Mouse (Mus musculus) hindbrain, postnatal 0 days (tissue): ENCODE results near the gene Cx3cr1. TPM values are rescaled to one million over a fixed set of nuclear protein-coding genes. Genes with fewer than 3 reads are reported as not detected.

Experiments used
- ATAC-seq: fragments of 200-750 bp; cut with Nextera tagmentation; 2 replicates; pipeline ENCODE4 v1.8.0; 2017; ENCODE audit warnings: mild to moderate bottlenecking, moderate TSS enrichment, moderate library complexity
- DNase-seq: peaks from one replicate; pipeline ENCODE4 v3.0.0-alpha.2; 2015; ENCODE audit warnings: low spot score
- H3K27ac ChIP-seq: fragments of 300-500 bp; sonication (generic); 2 replicates; pipeline ENCODE4 v1.5.1; 2014; ENCODE audit warnings: mild to moderate bottlenecking
- H3K27me3 ChIP-seq: fragments of 300-500 bp; sonication (generic); 2 replicates; pipeline ENCODE4 v1.6.1; 2014; ENCODE audit warnings: low read length, mixed read lengths; ENCODE audit not compliant: insufficient read depth
- H3K36me3 ChIP-seq: fragments of 300-500 bp; sonication (generic); 2 replicates; pipeline ENCODE4 v1.6.1; 2014; ENCODE audit warnings: low read length, mixed read lengths; ENCODE audit not compliant: insufficient read depth
- H3K4me1 ChIP-seq: fragments of 300-500 bp; sonication (generic); 2 replicates; pipeline ENCODE4 v1.6.1; 2014; ENCODE audit warnings: antibody characterized with exemption, low read length, mixed read lengths; ENCODE audit not compliant: insufficient read depth
- H3K4me2 ChIP-seq: fragments of 300-500 bp; sonication (generic); 2 replicates; pipeline ENCODE4 v1.6.1; 2014; ENCODE audit warnings: low read depth, mild to moderate bottlenecking, low read length, moderate library complexity, mixed read lengths
- H3K4me3 ChIP-seq: fragments of 300-500 bp; sonication (generic); 2 replicates; pipeline ENCODE4 v1.5.1; 2014; ENCODE audit warnings: low read length
- H3K9ac ChIP-seq: fragments of 300-500 bp; sonication (generic); replicated peaks from 2 replicates; pipeline ENCODE4 v1.6.1; 2014; ENCODE audit warnings: mild to moderate bottlenecking, low read length, moderate library complexity, mixed read lengths
- H3K9me3 ChIP-seq: fragments of 300-500 bp; sonication (generic); 2 replicates; pipeline ENCODE4 v1.6.1; 2016; ENCODE audit warnings: low read length, mixed read lengths
- CTCF ChIP-seq: IDR thresholded peaks from 2 replicates; pipeline ENCODE4 v1.5.1; 2016; ENCODE audit warnings: antibody characterized with exemption, control low read depth, low read depth
- WGBS: fragments of 180-500 bp; shearing (Covaris S2); extraction: QIAGEN DNeasy Blood & Tissue Kit; methylation state at CpG from one replicate; pipeline ENCODE4 v1.1.7; 2014; 5-methylcytosine and 5-hydroxymethylcytosine counted together
- polyA plus RNA-seq: library from polyadenylated mRNA; unstranded; fragments of >200 nt; fragmentation: Nextera tagmentation; extraction: Ambion mirVana; gene quantifications from 2 replicates; pipeline ENCODE4 v1.2.1, GENCODE M21; 2015
- total RNA-seq: library from RNA; depleted of rRNA; stranded (reverse); fragments of >200 nt; gene quantifications from 2 replicates; pipeline ENCODE4 v1.2.3, GENCODE M21; 2014

Gene Cx3cr1
- total and polyA plus RNA-seq, 2 experiments from 2014 or later, result 12.2 to 17.3 TPM

DNA sequence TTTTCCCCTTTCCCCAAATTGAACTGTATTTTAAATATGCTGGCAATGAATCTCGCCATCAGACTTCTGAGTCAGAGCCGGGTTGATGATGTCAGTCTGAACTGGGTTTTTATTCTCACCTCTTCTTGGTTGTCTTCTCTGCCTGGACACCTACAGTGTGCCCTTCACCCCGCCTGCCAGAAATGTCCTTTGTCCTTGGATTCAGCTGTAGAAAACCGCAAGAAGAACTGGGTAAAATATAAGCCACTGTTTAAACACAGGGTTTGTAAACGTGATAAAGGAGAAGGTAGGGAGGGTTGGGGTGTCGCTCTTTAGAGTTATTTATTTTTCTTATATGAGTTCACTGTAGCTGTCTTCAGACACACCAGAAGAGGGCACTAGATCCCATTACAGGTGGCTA lies 37.0 kb downstream of the Cx3cr1 start:
- H3K9ac ChIP-seq, result no peak overlapping the region
- DNase-seq, result no peak
- TF ChIP-seq CTCF, result no peak
- H3K36me3 ChIP-seq, result no peaks in the 10 kb centered on the region
- H3K4me2 ChIP-seq, result no peak overlapping the region
- no peak for ATAC-seq
- H3K4me3 ChIP-seq, result no peak overlapping the region
- WGBS, result 89% methylated on average over 6 of the region's 6 CpGs
- no peak overlapping the region for H3K27ac ChIP-seq
- H3K4me1 ChIP-seq, result no peaks in the 10 kb centered on the region
- no peaks in the 10 kb centered on the region for H3K9me3 ChIP-seq
- H3K27me3 ChIP-seq, result no peaks in the 10 kb centered on the region

DNA sequence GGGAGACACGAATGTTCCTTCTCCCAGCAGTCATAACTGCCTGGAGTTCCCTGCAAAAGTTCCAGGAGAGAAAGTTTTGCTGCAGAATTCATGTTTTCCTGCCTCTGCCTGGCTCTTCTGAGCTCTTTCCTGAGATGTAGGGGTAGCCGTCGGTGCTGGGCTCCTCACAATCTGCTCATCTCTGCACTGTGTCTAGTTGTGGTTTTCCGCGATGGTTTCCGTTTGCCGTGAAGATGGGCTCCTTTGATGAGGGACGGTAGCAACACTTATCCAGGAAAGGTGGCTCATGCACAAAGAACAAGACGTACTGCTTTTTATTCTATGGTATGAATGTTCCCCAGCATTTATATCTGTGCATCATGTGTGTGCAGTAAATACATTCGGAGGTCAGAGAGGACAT lies 39.3 kb downstream of the Cx3cr1 start:
- Histone ChIP-seq H3K27ac (no peak overlapping the region), H3K4me1 (no peaks in the 10 kb centered on the region), H3K9me3 (no peaks in the 10 kb centered on the region), H3K4me3 (no peak overlapping the region), H3K4me2 (no peak overlapping the region), H3K27me3 (no peaks in the 10 kb centered on the region), H3K9ac (no peak overlapping the region), H3K36me3 (no peaks in the 10 kb centered on the region)
- WGBS, result 83% methylated on average over 10 of the region's 10 CpGs
- DNase-seq, result no peak
- no peak for ATAC-seq
- TF ChIP-seq CTCF, result no peak

DNA sequence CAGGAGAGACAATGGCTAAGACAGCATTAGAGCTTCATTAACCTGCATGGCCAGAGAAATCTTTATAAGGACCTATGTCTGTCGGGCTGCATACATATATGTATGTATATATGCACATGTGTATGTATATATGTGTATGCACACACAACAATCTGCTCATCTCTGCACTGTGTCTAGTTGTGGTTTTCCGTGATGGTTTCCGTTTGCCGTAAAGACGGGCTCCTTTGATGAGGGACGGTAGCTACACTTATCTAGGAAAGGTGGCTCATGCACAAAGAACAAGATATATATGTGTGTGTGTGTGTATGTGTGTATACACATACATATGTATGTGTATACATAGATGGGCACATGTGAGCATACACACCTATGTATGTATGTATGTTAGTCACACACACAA lies 39.8 kb downstream of the Cx3cr1 start:
- H3K4me3 ChIP-seq, result no peak overlapping the region
- H3K36me3 ChIP-seq, result no peaks in the 10 kb centered on the region
- H3K27me3 ChIP-seq, result no peaks in the 10 kb centered on the region
- 94% methylated on average over 6 of the region's 6 CpGs for WGBS
- H3K9ac ChIP-seq, result no peak overlapping the region
- DNase-seq (no peak), ATAC-seq (no peak)
- H3K27ac ChIP-seq, result no peak overlapping the region
- no peak overlapping the region for H3K4me2 ChIP-seq
- no peak for TF ChIP-seq CTCF
- no peaks in the 10 kb centered on the region for H3K9me3 ChIP-seq
- no peaks in the 10 kb centered on the region for H3K4me1 ChIP-seq

DNA sequence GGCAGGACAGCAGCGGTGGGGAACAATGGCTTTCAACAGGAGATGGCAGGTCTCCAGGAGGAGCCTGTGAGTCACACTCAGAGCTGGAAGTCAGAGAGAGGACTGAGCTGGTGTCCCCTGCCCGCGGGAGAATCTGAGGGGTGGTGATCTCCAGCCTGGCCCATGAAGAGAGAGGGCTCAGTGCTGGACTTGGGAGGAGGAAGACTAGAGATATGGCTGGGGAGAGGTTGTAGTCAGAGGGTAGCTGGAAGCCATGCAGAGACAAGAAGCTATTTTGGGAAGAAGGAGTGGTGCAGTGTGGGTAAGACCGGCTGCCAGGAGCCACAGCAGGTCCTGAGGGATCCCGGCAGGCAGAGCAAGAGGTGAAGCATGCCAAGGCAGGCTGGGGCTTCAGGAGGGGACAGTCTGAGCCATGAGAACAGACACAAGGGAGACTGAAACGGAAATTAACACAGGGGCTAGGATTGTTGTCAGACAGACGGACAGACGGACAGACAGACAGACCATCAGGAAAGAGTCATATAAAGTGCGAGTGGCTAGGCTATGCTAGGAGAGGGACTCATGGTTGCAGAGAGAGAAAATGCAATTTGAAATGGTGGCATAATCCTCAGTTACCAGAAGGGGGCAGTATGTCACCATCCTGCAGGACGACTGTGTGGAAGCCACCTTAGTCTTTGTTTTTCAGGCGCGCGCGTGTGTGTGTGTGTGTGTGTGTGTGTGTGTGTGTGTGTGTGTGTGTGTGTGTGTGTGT lies 42.1 kb downstream of the Cx3cr1 start:
- Histone ChIP-seq H3K4me1 (no peaks in the 10 kb centered on the region), H3K9ac (no peak overlapping the region), H3K27ac (no peak overlapping the region), H3K4me3 (no peak overlapping the region), H3K9me3 (no peaks in the 10 kb centered on the region), H3K36me3 (no peaks in the 10 kb centered on the region), H3K27me3 (no peaks in the 10 kb centered on the region), H3K4me2 (no peak overlapping the region)
- peak; percentile 85 for ATAC-seq
- WGBS, result 14% methylated on average over 13 of the region's 14 CpGs
- TF ChIP-seq CTCF, result peak; percentile 94
- peak; percentile 83 for DNase-seq

DNA sequence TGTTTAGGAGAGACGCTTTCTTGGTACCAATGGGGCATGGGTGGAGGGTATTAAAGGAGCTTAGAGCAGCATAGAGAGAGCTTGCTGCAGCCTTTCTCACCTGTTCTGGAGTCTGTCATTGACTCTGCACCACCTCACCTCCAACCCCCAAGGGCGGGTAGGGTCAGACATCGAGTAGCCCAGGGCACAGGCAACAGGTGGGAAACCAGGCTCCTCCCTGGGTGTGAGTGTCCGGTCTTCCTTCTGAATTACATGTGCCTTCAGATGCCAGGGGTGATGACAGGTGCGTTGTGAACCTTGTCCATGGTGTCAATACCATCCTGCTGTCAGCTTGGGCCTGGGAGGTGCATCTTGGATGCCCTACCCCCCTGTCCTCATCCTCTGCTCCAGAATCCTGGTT lies 45.1 kb downstream of the Cx3cr1 start:
- H3K4me2 ChIP-seq, result no peak overlapping the region
- no peak overlapping the region for H3K27ac ChIP-seq
- no peaks in the 10 kb centered on the region for H3K27me3 ChIP-seq
- DNase-seq (no peak), ATAC-seq (no peak)
- WGBS, result 90% methylated on average over 5 of the region's 5 CpGs
- H3K9ac ChIP-seq, result no peak overlapping the region
- no peak overlapping the region for H3K4me3 ChIP-seq
- H3K4me1 ChIP-seq, result no peaks in the 10 kb centered on the region
- H3K36me3 ChIP-seq, result no peaks in the 10 kb centered on the region
- TF ChIP-seq CTCF, result no peak
- H3K9me3 ChIP-seq, result no peaks in the 10 kb centered on the region

DNA sequence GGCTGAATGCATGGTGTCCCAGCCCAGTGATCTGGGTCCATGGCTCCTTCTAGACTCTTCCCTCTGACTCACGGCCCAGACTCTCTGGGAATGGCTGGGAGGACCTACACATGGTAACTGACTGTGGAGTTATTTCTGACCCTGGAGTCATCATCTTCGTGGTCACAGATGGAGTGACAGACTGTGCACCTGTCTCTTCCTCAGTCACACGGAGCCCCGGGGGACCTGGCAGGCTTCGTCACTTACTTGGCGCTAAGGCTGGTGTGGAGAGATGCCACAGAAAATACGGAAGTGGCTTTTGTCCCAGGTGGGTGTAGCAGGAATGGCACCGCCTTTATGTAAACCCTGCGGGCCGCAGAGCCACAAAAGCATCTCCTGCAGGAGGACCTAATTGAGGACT lies 45.5 kb downstream of the Cx3cr1 start:
- no peaks in the 10 kb centered on the region for H3K36me3 ChIP-seq
- H3K4me1 ChIP-seq, result no peaks in the 10 kb centered on the region
- no peak overlapping the region for H3K9ac ChIP-seq
- ATAC-seq (no peak), DNase-seq (peak; percentile 16)
- no peak overlapping the region for H3K27ac ChIP-seq
- H3K4me3 ChIP-seq, result no peak overlapping the region
- H3K4me2 ChIP-seq, result no peak overlapping the region
- WGBS, result 63% methylated on average over 10 of the region's 10 CpGs
- no peak for TF ChIP-seq CTCF
- H3K27me3 ChIP-seq, result no peaks in the 10 kb centered on the region
- no peaks in the 10 kb centered on the region for H3K9me3 ChIP-seq

DNA sequence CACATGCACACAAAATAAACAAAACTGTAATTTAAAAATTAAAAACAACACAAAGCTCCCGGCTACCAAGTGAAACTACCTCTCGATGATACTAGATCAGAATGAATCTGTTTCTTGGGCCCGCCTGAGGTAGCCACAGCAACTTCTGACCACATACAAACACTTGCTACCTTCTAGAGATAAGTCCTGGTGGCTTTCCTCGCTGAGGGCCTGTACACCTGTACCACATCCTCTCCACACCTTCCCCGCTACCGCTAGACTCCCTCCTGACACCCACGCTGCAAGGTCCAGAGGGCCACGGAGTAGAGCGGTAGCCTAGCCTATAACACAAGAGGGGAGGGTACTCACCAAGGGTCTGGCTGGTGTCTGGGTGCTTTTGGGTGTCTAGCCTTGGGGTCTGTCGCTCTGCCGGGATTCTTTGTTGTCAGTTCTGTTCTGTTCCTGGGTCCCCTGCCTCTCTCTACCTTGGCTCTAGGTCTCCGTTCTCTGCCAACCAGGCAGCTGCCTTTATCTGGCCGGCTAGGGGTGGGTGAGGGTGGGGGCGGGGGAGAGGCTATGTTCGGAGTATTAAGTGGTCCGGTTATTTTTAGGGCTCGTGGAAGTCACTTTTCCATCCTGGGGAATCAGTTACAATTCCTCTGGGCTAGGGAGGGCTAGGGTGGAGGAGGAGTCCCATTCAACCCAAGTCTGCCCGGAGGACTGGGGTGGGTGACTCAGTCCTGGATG lies 46.4 kb downstream of the Cx3cr1 start, which contains the start of gene Xirp1:
Gene Xirp1, minus strand, starts transcription at position 513 of the 726 bp plus-strand sequence.
- 85% methylated on average over 18 of the region's 18 CpGs for WGBS
- Histone ChIP-seq H3K27ac (no peak within 1 kb of the TSS), H3K4me2 (no peak within 1 kb of the TSS), H3K9ac (no peak within 1 kb of the TSS), H3K9me3 (no peaks in the 10 kb centered on the region), H3K4me1 (no peaks in the 10 kb centered on the region), H3K27me3 (no peaks in the 10 kb centered on the region), H3K36me3 (no peaks in the 10 kb centered on the region), H3K4me3 (no peak within 1 kb of the TSS)
- DNase-seq, result no peak
- TF ChIP-seq CTCF, result no peak
- ATAC-seq, result no peak
